Mouse (Mus musculus) kidney, adult 9 months (tissue): ENCODE measurements at regions not wholly inside any gene's neighbourhood (a gene's known extent, or its start where the extent isn't known, plus 50 kb on each side); places are given as distances from the start of the nearest gene placed in this dataset.
A peak's percentile ranks its signal among the peaks of the same experiment; 100 is the strongest.

Experiments used
- DNase-seq: peaks from one replicate; pipeline ENCODE4 v3.0.0; 2022

DNA sequence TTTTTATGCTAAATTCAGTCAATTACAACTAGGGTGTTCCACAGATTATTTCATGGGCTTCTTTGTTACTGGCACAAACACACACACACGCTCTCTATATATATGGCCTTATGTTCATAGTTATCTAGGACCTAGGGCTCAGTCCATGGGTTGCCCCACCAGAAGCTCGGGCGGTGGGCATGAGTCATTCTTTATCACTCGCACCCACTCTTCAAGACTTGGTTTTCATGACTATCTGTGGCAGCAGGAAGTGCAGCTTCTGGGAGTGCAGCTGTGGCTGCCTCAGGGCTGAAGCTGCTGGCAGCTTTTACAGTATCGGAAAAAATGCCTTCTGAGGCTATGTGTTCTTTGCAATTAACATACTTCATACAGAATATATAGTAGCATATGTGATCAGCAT is 198.7 kb downstream of the Ipo11 start:
- no peak for DNase-seq

DNA sequence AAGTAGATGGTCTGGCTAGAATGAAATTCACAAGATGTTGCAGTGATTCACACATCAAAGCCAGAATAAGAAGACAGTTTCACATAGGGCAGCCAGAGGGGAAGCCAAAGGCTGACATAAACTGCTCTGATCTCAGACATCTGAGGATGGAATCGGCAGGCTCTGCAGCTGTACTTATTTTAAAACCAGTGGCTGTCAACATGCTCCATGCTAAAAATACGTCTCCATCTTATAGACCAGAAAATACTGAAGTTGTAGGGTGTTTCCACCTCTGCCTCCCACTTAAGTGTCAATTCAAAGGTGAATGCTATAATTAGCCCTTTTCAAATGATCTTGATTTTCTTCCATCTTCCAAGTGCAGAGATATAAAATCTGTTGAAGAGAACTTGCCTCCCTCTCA is 202.4 kb downstream of the Ipo11 start:
- DNase-seq, result no peak

DNA sequence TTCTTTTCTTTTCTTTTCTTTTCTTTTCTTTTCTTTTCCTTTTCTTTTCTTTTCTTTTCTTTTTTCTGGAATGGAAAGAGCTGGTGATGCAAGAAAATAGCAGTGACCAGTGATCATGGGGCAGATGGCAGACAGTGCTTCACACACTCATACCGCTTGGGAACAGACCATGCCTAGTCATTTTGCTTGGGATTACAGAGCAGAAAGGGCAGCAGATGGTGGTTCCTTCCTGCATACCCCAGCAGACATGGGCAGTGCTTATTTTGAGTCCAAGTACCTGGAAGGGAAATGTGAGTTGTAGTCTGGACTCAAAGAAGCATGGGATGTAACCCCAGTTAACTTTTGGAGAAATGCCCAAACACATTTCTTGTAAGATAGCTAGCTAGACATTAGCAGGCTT is 203.9 kb downstream of the Ipo11 start:
- peak; percentile 39 for DNase-seq

DNA sequence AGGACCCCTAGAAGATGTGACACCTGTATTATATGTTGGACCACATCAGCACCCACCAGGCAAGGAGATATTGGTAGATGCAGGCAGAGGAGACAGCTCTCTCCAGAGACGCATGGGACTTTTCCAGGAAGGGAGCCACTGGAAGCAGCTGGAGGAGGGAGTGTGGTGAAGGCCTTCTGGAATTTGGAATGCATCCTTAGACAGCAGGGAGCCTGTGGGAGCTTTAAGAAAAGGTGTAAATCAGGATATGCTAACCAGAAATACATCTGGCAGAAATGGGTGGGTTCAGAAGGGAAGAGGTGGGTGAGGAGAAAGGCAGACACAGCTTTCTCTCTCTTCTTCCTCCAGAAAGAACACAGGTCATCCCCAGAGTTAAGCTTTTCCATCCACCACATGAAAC is 213.4 kb downstream of the Ipo11 start:
- DNase-seq, result no peak

DNA sequence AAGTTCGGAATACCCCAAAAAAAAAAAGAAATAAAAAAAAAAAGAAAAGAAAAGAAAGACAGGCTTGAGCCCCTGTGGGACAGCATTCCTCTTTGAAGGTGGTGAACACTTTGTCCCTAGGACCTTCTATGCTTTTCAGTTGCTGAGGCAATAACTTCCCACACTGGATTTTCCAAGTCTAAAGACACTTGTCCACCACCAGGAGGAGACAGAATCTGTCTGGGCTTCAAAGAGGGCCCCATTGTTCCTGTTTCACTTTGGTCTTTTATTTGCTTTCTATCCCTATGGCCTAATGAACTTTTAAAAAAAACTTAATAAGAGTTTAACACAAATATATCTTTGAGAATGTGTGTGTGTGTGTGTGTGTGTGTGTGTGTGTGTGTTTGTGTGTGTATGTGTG is 215.6 kb downstream of the Ipo11 start:
- no peak for DNase-seq

DNA sequence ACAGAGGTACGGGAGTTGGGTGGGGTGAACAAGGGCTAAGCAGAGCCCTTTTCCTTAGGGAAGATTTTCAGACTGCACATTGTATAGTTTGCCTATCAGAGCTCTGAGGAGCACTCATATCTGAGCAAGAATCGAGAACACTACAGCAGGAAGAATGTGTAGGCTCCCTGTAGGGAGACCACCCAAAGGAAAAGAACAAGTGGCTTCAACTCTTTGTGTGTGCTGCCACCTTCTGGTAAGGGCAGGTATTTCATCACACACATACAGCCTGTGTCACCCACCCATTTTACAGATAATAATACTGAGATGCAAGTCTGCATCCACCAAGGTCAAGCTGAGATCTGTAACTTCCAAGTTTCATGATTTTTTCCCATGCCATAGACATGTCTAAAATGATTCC is 221.0 kb downstream of the Ipo11 start:
- no peak for DNase-seq

DNA sequence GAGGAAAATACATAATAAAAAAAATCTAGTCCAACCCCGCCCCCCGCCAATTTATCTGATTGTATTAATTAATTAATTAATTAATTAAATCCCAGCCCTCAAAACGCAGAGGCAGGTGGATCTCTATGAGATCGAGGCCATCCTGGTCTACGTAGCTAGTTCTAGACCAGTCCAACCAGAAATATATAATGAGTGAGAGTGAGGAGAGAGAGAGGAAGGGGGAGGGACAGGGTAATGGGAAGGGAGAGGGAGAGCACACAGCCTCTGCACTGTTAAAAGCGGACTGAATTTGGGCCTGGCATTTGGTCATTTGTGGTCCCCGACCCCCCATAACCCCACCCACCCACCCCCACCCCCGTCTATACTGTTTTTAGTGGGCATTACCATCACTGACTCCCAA is 221.5 kb downstream of the Ipo11 start:
- DNase-seq, result no peak

DNA sequence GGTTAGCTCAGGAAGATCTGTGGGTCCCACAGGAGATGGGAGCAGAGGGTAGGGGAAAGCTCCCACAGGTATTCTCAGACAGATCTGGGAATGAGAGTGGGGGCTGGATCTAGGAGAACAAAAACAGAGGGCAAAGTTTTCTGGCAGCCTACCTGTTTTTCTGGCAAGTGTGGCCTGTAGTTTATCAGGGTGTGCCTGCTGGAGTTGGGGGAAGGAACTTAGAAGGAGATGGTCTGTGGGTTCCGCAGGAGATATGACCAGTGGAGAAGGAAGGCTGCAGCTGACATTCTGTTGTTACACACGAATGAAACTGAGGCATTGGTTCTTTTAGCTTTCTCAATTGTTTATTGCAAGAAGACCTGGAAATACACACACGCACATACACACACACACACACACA is 226.2 kb downstream of the Ipo11 start:
- DNase-seq, result no peak

DNA sequence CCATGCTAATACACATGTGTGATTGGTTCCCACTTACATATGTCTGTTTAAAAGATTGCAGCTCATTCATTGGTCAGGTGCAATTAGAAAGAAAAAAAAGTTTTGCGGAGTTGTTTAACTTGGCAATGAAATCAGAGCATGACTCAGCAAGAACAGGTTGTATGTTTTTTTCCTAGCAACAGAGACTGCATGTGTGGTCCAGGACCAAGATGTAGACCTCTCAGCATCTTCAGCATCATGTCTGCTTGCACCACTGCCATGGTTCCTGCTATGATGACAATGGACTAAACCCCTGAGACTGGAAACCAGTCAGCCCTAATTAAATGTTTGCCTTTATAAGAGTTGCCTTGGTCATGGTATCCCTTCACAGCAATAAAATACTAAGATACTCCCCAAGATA is 236.4 kb downstream of the Ipo11 start:
- DNase-seq, result no peak

DNA sequence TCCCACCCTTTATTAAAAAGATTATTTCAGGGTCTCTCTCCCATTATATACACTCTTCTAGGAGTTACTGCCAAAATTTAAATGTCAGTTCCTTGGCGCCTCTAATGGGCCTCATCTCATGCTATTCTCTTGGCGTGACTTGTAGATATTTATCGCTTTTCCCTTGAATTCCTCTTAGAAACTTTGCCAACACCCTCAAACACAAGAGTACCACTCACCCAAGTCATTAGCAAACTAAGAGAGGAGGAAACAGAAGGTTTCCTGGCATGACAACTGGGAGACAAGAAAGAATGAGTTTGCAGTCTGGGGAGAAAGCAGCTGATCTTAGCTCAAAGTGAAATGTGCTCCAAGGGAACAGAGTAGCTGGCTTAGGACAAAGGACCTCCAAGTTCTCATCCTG is 236.8 kb downstream of the Ipo11 start:
- no peak for DNase-seq

DNA sequence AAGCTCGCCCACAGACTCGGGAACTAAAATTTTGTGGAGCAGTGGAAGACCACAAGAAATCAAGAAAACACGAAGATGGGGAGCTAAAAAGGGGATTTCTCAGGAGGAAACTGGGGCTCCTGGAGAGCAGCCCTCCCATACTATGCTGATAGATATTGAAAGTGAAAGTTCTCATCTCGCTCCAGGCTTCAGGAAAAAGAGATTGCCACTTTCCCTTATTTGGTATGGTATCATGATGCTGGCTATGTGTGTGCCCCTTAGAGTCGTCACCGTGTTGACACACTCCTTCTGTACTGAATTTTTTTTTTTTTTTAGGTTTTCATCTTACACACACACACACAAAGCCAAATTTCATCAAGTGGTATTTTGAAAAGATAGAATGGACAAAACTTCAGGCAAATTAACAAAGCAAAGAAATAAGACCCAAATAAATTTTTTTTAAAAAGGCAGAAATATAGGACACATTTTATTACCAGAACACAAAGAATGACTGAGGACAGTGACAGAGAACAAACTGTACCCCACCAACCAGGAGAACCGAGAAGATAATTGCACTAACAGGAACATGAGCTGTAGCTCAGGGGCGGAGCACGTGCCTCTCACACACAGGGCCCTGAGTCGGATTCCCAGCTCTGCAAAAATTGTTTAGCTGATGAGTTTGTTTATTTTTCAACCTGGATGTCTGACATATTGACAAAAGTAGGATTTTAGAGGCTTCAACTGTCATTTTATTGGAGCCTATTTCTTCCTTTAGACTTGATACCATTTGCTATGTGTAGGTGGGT is 244.8 kb downstream of the Ipo11 start:
- no peak for DNase-seq

DNA sequence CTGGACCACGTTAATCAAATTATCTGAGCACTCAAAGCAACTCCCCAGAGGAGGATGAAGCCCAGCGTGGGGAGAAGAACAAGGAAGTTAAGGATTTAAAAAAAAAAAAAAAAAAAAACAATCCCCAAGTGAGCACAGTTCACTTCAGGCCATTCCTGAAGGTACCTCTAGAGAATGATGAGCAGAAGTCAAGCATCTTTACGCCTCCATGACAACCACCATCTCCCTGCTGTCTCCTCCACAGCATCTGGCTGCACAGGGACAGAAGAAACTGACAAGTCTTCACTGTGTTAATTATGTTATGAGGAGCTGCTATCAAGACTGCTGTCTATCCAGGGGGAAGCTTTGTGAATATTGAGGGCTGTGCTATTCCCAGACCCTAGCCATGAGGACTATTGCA is 246.6 kb downstream of the Ipo11 start:
- DNase-seq, result no peak

DNA sequence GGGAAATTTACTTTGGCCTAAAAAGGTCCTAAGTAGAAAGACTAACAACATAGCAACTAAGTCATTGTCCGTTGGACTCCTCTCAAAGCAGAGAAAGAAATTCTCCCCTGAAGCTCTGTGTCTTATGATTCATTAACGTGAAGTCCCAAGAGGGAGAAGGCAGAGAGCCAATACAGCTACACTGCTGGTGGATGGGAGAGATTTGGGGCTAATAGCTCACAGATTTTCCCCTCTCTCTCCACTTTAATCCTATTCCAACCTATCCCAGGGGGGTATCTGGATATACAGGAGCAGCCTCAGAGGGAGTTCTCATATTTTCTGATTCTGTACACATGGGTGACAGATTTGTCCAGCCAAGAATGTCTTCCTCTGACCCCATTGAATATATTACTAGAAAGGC is 247.1 kb downstream of the Ipo11 start:
- no peak for DNase-seq

DNA sequence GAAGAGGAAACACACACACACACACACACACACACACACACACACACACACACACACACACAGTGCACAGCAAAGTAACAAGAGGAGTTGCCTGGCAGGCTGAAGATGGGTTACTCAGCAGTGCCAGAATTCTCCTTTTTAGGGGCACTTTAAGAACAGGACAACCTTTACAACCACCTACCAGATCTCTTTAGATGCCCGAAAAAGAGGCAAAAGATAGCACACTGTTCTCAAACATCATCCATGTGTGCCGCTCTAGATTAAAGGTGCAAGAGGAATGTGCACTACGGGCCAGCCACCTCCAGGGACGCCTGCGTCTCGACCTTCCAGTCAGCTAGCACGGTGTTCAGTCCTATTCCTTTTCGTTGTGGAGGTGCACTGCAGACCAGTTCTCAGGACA is 247.7 kb downstream of the Ipo11 start:
- no peak for DNase-seq

DNA sequence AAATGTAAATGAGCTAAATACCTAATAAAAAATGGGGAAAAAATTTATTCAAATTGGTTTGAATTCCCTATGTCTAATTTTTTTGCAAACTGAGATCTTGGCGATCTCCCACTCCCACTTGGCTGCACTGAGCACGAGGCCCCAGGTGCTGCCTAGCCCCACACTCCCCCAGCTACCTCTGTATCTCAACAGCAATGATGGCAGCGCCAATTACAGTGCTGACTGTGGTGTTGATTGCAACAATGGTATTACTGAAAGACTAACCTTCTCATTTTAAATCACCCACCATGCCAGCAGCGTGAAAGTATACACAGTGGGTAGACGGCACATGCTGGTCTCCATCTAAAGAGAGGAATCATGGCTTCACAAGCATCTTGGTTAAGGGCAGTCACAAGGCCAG is 267.1 kb downstream of the Ipo11 start:
- DNase-seq, result no peak

DNA sequence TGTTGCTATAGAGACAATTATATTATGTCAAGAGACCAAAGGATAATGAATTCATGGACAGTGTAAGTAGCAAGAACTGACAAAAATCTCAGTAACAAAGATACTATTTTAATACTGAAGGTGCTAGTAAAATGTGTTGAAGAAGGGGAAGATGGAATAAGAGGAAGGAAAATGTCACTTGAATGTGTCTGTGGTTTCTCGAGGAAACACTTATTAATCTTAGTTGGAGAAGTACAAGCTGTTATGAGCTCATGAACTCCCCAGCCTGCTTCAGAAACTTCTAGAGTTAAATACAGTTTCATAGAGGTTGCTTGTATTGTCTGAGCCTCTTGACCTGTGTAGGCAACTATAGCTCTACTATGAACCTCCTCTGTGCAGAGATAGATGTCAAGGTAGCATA is 274.6 kb downstream of the Ipo11 start:
- DNase-seq, result no peak

DNA sequence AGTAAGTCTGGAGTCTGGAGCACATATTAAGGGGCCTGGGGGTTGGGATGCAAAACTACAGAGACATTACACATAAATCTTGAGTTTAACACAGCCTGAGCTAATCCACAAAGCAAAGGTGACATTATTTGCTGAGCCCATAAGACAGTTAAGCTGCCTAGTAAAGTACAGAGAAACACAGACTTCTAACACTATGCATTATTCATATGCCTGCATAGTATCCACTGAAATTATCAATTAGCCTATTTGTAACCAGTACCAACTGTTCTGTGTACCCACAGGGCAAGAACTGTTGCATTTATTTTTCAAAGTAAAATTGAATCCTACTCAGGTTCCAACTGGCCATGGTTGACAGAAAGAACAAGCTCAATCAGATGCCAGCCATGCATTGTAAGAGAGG is 287.4 kb downstream of the Ipo11 start:
- no peak for DNase-seq

DNA sequence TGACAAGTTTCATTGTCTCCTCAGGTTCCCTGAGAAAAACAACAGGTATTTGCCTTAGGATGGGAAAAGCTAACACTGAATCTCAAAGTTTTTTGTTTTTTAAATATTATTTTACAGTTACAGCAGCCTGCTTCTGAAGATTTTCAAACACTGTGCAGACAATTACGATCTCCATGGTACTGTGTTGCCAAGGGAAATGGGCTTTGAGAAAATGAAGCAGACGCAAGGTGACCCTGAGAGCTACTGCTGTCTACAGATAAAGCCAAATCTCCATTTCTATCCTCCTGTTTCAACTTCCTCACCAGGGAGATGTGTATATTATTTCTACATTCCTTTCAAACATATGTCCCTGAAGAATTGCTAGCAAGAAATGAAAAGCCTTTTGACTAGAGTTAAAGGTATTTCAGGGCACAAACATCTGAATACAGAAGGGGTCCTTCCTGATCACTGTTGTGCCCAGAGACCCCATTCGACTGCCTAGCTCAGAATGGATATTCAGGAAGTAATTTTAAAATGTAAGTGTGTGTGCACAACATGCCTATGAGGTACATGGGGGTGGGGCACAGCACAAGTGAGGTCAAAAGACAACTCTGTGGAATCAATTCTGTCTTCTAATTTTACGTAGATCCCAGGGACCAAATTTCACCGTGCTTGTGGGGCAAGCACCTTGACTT is 293.3 kb downstream of the Ipo11 start:
- DNase-seq, result no peak

DNA sequence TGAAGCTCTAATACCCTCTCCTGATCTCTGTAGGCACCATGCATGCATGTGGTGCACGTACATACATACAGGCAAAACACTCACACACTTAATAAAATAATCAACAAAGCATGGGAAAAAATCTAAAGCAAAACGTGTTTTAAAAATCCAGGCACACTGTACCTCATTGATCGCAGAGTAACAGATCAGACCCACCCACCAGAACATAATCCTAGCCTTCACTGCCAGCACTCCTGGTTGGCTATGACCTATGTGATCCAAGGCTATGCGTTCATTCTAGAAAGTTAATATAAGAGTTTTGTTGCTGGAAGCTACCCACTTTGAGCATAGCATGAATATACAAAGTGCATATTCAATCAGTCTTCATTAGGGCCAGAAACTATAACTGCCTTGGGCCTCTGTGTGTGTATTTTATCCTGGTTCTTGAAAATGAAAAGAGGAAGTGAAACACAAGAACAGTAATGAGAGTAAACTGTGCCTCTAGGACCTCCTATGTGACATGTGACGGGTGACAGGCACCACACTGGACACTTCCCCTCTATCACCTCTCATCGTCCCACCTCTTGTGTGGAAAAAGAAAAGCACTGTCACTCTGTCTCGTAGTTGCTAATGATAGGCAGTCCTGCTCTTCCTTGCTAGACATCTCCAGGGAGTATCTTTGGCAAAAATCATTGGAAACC is 297.9 kb downstream of the Ipo11 start:
- no peak for DNase-seq

DNA sequence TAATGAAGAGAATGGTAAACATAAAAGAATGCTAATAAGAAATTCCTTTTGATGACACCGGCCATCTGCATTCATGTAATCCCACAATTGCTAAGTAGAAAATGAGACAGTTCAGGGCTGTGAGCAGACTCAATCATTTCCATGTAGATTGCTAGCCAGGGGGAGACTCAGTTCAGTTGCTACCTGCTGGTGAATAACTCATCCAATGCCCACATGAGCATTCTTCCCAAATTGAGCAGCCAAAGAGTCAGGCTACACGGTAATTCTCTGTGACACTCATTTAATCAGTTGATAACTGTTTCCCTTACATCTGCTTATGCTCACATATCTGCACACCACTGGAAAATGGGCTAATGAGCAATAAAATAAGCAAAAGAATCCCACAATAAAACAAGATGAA is 345.0 kb downstream of the Ipo11 start:
- no peak for DNase-seq

DNA sequence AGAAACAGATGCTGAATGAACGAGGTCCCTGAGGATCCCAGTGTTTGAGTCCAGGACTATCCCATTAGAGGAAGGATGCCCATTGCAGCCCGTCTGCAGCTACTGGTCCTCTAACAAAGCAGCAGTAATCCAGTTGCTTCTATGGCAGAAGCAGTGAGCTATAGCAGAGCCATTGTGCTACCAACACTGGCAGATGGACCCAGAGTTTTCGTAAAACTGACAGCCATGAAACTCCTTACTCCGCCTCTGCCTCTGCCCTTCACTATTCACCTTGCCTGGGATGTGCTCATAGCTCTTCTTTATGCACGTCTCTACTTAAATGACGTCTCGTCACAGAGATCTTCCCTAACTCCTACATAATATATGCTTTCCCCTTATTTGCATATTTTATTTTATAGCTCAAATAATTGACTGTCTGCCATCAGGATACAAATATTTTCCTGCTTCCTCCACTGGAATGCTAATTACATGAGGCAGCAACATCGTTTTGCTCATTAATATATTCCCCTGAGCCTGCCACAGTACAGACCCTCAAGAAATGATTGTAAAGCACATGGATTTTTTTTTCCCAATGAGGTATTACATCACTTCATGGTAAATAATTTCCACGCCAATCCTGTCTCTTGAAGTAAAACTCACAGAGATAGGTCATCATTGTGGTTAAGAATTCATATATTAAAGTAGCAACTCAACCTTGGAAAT is 368.9 kb downstream of the Ipo11 start:
- DNase-seq, result no peak

DNA sequence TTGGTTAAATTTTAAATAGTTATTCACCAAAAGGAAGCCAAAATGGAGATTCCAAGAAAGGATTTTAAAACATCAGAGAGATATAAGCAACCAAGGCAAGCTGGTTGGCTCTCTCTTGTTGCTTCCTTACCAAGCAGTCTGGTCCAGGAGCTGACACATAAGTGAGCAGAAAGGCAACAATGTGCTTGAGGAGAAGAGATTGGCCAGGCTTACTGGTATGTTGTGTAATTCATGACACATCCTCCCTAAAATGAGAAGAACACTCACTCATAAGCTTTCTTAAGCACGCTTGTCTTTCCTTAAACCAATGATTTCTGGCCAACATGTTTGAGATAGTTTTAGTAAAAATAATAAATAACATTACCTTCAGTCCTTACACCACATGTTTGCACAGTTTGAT is 374.2 kb downstream of the Ipo11 start:
- DNase-seq, result no peak

DNA sequence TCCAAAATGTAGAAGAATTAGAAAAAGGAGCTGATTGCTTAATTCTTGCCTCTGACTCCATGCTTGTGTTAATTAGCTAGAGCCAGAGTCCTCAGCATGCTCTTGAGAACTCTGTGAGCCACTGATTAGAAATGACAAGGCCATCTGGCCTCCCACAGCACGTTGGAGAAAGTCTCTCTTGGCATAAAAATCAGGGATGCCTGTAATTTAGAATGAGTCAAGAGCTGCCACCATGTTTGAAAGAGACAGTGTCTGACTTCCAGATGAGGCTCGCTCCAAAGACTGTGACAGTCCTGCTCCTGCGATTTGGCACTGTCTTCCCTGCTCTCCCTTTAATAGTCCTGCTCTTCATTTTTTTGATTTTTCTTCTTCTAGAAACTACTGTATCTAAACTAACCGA is 374.6 kb downstream of the Ipo11 start:
- no peak for DNase-seq
